Mouse (Mus musculus): ENCODE results near the gene Tbc1d9b.

DNA sequence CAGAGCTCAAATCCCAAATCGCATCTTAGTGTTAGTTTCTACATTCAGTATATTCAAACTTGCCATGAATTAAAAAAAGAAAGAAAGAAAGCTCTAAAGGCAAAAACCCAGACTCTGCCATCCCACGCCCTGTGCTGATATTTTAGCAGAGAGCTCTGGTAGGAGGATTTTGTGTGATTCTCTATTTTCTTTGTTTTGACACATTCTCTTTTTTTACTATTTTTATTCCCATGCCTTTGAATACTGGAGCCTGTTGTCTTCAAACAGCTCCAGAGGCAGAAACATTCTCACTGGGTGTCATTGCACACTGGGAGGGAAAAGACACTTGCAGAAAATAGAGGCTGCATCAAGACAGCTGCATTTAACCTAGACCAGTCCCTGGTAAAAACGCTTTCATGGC is 45.0 kb upstream of the Tbc1d9b start:
- no peak for TF ChIP-seq CHD2 (IDR thresholded peaks at IDR 0.05; ENCODE audit: low read depth, low read length)
- TF ChIP-seq HCFC1 (IDR thresholded peaks at IDR 0.05; ENCODE audit: borderline replicate concordance, insufficient read depth, low read length), result no peak
- TF ChIP-seq ZC3H11A (IDR thresholded peaks at IDR 0.05; ENCODE audit: borderline replicate concordance, low read depth, low read length), result no peak
- TF ChIP-seq ZNF384 (IDR thresholded peaks at IDR 0.05; ENCODE audit: low read depth, low read length), result no peak

All from ES-E14 (cell line).